11 mouse cellular contexts compared by ENCODE assay signal in genomic region chr11:102772771-102773700, GRCm38 (mm10). TPM values are rescaled to one million over a fixed set of nuclear protein-coding genes. Genes with fewer than 3 reads are reported as not detected.
DNase-seq lines count a peak whose midpoint lies in the region; ATAC-seq and TF ChIP-seq lines count a peak whose summit lies in the region.
"Had no signal": no experiment of that assay in that cellular context is flagged by ENCODE, and none has a peak within 500 bp of the region (broad histone marks: within the 10 kb centered on the region; RNA-seq: fewer than 3 reads in every experiment).

No protein-coding gene starts in this region.

- ATAC-seq in embryonic facial prominence, embryonic 13.5 days (ENCODE audit: insufficient number of reproducible peaks, insufficient read depth, low FRiP score, low TSS enrichment, low read depth) = no peak
- ATAC-seq in hindbrain, postnatal 0 days = no peak
- ATAC-seq in neural tube, embryonic 12.5 days (ENCODE audit: low FRiP score, low read depth) = no peak
- ATAC-seq: CD4-positive, CD25-positive, alpha-beta regulatory T cell, adult 4 months had no signal

- DNase-seq in left cerebral cortex, adult 2 months (ENCODE audit: extremely low spot score in 1 of 2, low spot score in 2 of 2) = peak in 1 of 2 experiments; percentile 10
- DNase-seq in left cerebral cortex, postnatal 14 days (ENCODE audit: low spot score in 2 of 2) = no peak
- peak; percentile 42 for DNase-seq in hindbrain, postnatal 0 days (ENCODE audit: low spot score)
- DNase-seq in lung, adult 2 months = no peak
- DNase-seq in kidney, adult 2 months = no peak
- no peak for DNase-seq in left cerebral cortex, postnatal 25 days (ENCODE audit: low spot score in 2 of 2)

- H3K9ac ChIP-seq in embryonic facial prominence, embryonic 13.5 days = no peak overlapping the region
- H3K9ac ChIP-seq in hindbrain, postnatal 0 days (replicated peaks; ENCODE audit: low read length) = no peak overlapping the region
- peak overlapping the region; percentile 81; the same call in 1 of the 2 replicates for H3K9ac ChIP-seq in neural tube, embryonic 12.5 days
- H3K9ac ChIP-seq: liver, embryonic 14.5 days had no signal

- TF ChIP-seq POLR2A in lung, adult 2 months (IDR thresholded peaks at IDR 0.05; ENCODE audit: borderline replicate concordance, extremely low read depth, low read depth, low read length) = no peak
- TF ChIP-seq POLR2A in kidney, adult 2 months (IDR thresholded peaks at IDR 0.05; ENCODE audit: low read depth, low read length) = no peak

- H3K27ac ChIP-seq in left cerebral cortex, adult 2 months = peak overlapping the region; percentile 20; the same call in 1 of the 2 replicates
- H3K27ac ChIP-seq in embryonic facial prominence, embryonic 13.5 days = no peak overlapping the region
- H3K27ac ChIP-seq in hindbrain, postnatal 0 days = no peak overlapping the region
- no peak overlapping the region for H3K27ac ChIP-seq in neural tube, embryonic 12.5 days
- no peak overlapping the region for H3K27ac ChIP-seq in kidney, adult 2 months (ENCODE audit: insufficient read depth, low read depth, low read length)
- H3K27ac ChIP-seq: liver, embryonic 14.5 days had no signal

- no peaks in the 10 kb centered on the region for H3K9me3 ChIP-seq in embryonic facial prominence, embryonic 13.5 days
- no peaks in the 10 kb centered on the region for H3K9me3 ChIP-seq in hindbrain, postnatal 0 days (ENCODE audit: low read length)
- no peaks in the 10 kb centered on the region for H3K9me3 ChIP-seq in neural tube, embryonic 12.5 days

- H3K4me3 ChIP-seq in left cerebral cortex, adult 2 months = no peak overlapping the region
- H3K4me3 ChIP-seq in embryonic facial prominence, embryonic 13.5 days = no peak overlapping the region
- H3K4me3 ChIP-seq in hindbrain, postnatal 0 days (ENCODE audit: low read length) = no peak overlapping the region
- H3K4me3 ChIP-seq in neural tube, embryonic 12.5 days = no peak overlapping the region
- no peak overlapping the region for H3K4me3 ChIP-seq in lung, adult 2 months (replicated peaks; ENCODE audit: extremely low read depth, low read depth, low read length)
- no peak overlapping the region for H3K4me3 ChIP-seq in kidney, adult 2 months (ENCODE audit: insufficient read depth, low read depth, low read length)

- TF ChIP-seq CTCF in left cerebral cortex, adult 2 months (IDR thresholded peaks at IDR 0.05) = no peak
- TF ChIP-seq CTCF in hindbrain, postnatal 0 days (IDR thresholded peaks at IDR 0.05; ENCODE audit: low read depth) = no peak
- TF ChIP-seq CTCF in lung, adult 2 months (IDR thresholded peaks at IDR 0.05; ENCODE audit: insufficient read depth, low read length) = no peak
- no peak for TF ChIP-seq CTCF in kidney, adult 2 months (conservative IDR thresholded peaks at IDR 0.05; ENCODE audit: insufficient read depth, insufficient read length, low read depth, low read length)

- peaks cover 14% of the 10 kb centered on the region for H3K36me3 ChIP-seq in embryonic facial prominence, embryonic 13.5 days
- H3K36me3 ChIP-seq in hindbrain, postnatal 0 days (ENCODE audit: insufficient read depth, low read length) = 0 out of 2 replicates have a peak, but pooled peaks cover 3% of the 10 kb centered on the region
- H3K36me3 ChIP-seq in neural tube, embryonic 12.5 days = peaks cover 12% of the 10 kb centered on the region
- no peaks in the 10 kb centered on the region for H3K36me3 ChIP-seq in kidney, adult 2 months (ENCODE audit: control insufficient read depth, insufficient read depth, low read length)

- peaks cover 42% of the 10 kb centered on the region for H3K4me1 ChIP-seq in embryonic facial prominence, embryonic 13.5 days
- peaks cover 9% of the 10 kb centered on the region; the same call in 1 of the 2 replicates for H3K4me1 ChIP-seq in hindbrain, postnatal 0 days (ENCODE audit: insufficient read depth, low read length)
- peaks cover 53% of the 10 kb centered on the region for H3K4me1 ChIP-seq in neural tube, embryonic 12.5 days
- 0 out of 2 replicates have a peak, but pooled peaks cover 4% of the 10 kb centered on the region for H3K4me1 ChIP-seq in lung, adult 2 months (ENCODE audit: control insufficient read depth, insufficient read depth, low read length)
- no peaks in the 10 kb centered on the region for H3K4me1 ChIP-seq in kidney, adult 2 months (ENCODE audit: control insufficient read depth, insufficient read depth, low read length)

- H3K4me2 ChIP-seq in embryonic facial prominence, embryonic 13.5 days = peak overlapping the region; percentile 80; the same call in 1 of the 2 replicates
- no peak overlapping the region for H3K4me2 ChIP-seq in hindbrain, postnatal 0 days (ENCODE audit: low read depth, low read length)
- H3K4me2 ChIP-seq in neural tube, embryonic 12.5 days (replicated peaks) = peak overlapping the region; percentile 32

- 67% methylated on average over 18 of the region's 18 CpGs for WGBS in embryonic facial prominence, embryonic 13.5 days
- WGBS in hindbrain, postnatal 0 days = 57% methylated on average over 18 of the region's 18 CpGs
- WGBS in neural tube, embryonic 12.5 days = 64% methylated on average over 18 of the region's 18 CpGs
- 69% methylated on average over 18 of the region's 18 CpGs for WGBS in lung, adult 2 months
- WGBS in kidney, adult 2 months = 67% methylated on average over 18 of the region's 18 CpGs

- intact Hi-C loops in left cerebral cortex, adult 2 months (cut with DNase I) = no loop called here
- intact Hi-C loops in left cerebral cortex, postnatal 14 days (cut with DNase I) = no loop called here
- intact Hi-C loops in left cerebral cortex, postnatal 25 days (cut with DNase I) = loop anchor here (5.0 kb wide), 1 partner anchor 36 kb away; no protein-coding TSS in a partner anchor

- H3K27me3 ChIP-seq in embryonic facial prominence, embryonic 13.5 days = peaks cover 4% of the 10 kb centered on the region; the same call in 1 of the 2 replicates
- H3K27me3 ChIP-seq in hindbrain, postnatal 0 days (ENCODE audit: insufficient read depth, low read length) = no peaks in the 10 kb centered on the region
- no peaks in the 10 kb centered on the region; the same call in 1 of the 2 replicates for H3K27me3 ChIP-seq in neural tube, embryonic 12.5 days (replicated peaks)
- H3K27me3 ChIP-seq in kidney, adult 2 months (replicated peaks; ENCODE audit: control insufficient read depth, insufficient read depth, low read length) = no peaks in the 10 kb centered on the region

RNA-seq across cellular contexts. Expression of gene Adam11, which starts 11.8 kb away (rescaled TPM):
- total RNA-seq in left cerebral cortex, adult 2 months (2021) = 100 to 1,000 TPM; 128 to 140 TPM
- 100 to 1,000 TPM; 117 to 129 TPM for total RNA-seq in left cerebral cortex, postnatal 14 days (2021)
- polyA plus RNA-seq in embryonic facial prominence, embryonic 13.5 days (2015; fragmentation: Nextera tagmentation; extraction: Ambion mirVana) = 13.8 and 14.4 TPM in 2 replicates
- 33.1 and 34.5 TPM in 2 replicates for total RNA-seq in hindbrain, postnatal 0 days (2014; rRNA removed)
- polyA plus RNA-seq in hindbrain, postnatal 0 days (2015; fragmentation: Nextera tagmentation; extraction: Ambion mirVana) = 17.2 and 17.8 TPM in 2 replicates
- polyA plus RNA-seq in neural tube, embryonic 12.5 days (2016; fragmentation: Nextera tagmentation; extraction: Ambion mirVana) = 33.2 and 41.6 TPM in 2 replicates
- polyA plus RNA-seq in lung, adult 2 months (2012; rRNA removed) = 3.3 and 3.6 TPM in 2 replicates
- 5.0 and 5.2 TPM in 2 replicates for polyA plus RNA-seq in kidney, adult 2 months (2012; rRNA removed)
- 100 to 1,000 TPM; 118 to 139 TPM for total RNA-seq in left cerebral cortex, postnatal 25 days (2021)
- polyA plus RNA-seq: CD4-positive, CD25-positive, alpha-beta regulatory T cell, adult 4 months had no signal

RNA-seq across cellular contexts. Expression of gene Gjc1, which starts 46.5 kb away (rescaled TPM):
- total RNA-seq in left cerebral cortex, adult 2 months (2021) = 1 to 10 TPM; 6.1 to 6.6 TPM
- 10 to 100 TPM; 12.9 to 13.0 TPM for total RNA-seq in left cerebral cortex, postnatal 14 days (2021)
- 75.7 and 81.9 TPM in 2 replicates for polyA plus RNA-seq in embryonic facial prominence, embryonic 13.5 days (2015; fragmentation: Nextera tagmentation; extraction: Ambion mirVana)
- total RNA-seq in hindbrain, postnatal 0 days (2014; rRNA removed) = 13.2 and 18.0 TPM in 2 replicates
- polyA plus RNA-seq in hindbrain, postnatal 0 days (2015; fragmentation: Nextera tagmentation; extraction: Ambion mirVana) = 21.3 and 24.1 TPM in 2 replicates
- polyA plus RNA-seq in neural tube, embryonic 12.5 days (2016; fragmentation: Nextera tagmentation; extraction: Ambion mirVana) = 83.3 and 84.9 TPM in 2 replicates
- polyA plus RNA-seq in lung, adult 2 months (2012; rRNA removed) = 9.1 and 14.8 TPM in 2 replicates
- polyA plus RNA-seq in kidney, adult 2 months (2012; rRNA removed) = 4.9 and 5.1 TPM in 2 replicates
- 1 to 10 TPM; 7.3 to 8.0 TPM for total RNA-seq in left cerebral cortex, postnatal 25 days (2021)
- polyA plus RNA-seq: erythroblast, embryonic 14.5 days had no signal
